Mouse (Mus musculus): ENCODE results near the gene Apod. TPM values are rescaled to one million over a fixed set of nuclear protein-coding genes. Genes with fewer than 3 reads are reported as not detected.

Gene Apod
- polyA plus RNA-seq, 1 experiment from 2014 or later: 0.27 TPM

DNA sequence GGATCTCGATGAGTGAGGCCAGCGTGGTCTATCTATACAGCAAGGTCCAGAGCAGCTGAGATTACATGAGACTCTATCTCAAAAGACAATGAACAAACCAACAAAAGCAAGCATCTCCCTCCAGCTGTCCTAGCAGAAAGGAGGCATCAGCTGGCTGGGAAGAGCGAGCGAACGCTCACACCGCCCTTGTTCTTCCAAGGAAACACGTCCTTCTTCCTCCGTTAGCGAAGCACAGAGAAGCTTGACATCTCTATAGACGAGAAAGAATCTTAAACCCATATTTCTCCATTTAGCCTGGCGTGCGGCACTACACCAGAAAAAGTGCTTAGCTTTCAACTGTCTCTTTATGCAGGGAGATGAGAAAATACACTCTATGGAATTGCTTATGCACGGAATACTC lies 65.9 kb downstream of the Apod start:
- H3K4me3 ChIP-seq: no peak overlapping the region
- peaks cover 16% of the 10 kb centered on the region for H3K36me3 ChIP-seq
- ATAC-seq (ENCODE audit: insufficient number of reproducible peaks, low FRiP score): no peak
- H3K4me1 ChIP-seq (replicated peaks): no peaks in the 10 kb centered on the region
- no peaks in the 10 kb centered on the region for H3K27me3 ChIP-seq (replicated peaks)
- 94% methylated on average over 13 of the region's 13 CpGs for WGBS
- no peaks in the 10 kb centered on the region for H3K9me3 ChIP-seq (replicated peaks)
- no peak overlapping the region for H3K4me2 ChIP-seq
- no peak overlapping the region for H3K27ac ChIP-seq (ENCODE audit: poor library complexity, severe bottlenecking)
- H3K9ac ChIP-seq: no peak overlapping the region

DNA sequence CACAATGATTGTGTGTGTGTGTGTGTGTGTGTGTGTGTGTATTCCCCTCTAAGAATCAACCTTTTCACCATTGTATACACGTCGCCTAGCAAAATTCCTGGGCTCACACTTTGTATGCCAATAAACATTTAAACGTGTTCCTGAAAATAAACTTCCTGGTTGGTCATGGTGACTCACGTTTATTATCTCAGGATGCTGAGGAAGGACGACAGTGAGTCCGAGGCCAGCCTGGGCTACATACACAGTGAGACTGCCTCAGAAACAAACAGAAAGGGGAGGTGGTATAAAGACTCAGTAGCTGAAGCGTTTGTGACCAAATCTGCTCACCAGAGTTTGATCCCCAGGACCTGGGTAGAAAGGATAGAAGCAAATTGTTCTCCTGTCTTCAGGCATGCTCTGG lies 67.2 kb downstream of the Apod start:
- Histone ChIP-seq H3K27me3 (replicated peaks) (no peaks in the 10 kb centered on the region), H3K4me1 (replicated peaks) (no peaks in the 10 kb centered on the region), H3K4me3 (no peak overlapping the region), H3K9me3 (replicated peaks) (no peaks in the 10 kb centered on the region), H3K4me2 (no peak overlapping the region), H3K27ac (ENCODE audit: poor library complexity, severe bottlenecking) (no peak overlapping the region), H3K36me3 (peaks cover 11% of the 10 kb centered on the region; the same call in 1 of the 2 replicates), H3K9ac (no peak overlapping the region)
- ATAC-seq (ENCODE audit: insufficient number of reproducible peaks, low FRiP score): no peak
- WGBS: 72% methylated on average over 7 of the region's 7 CpGs

Small RNA genes lying within 50 kb of the gene (microRNA-seq; reads per million reads assigned to microRNA genes)
- gene Gm27415: not detected

Other genes with a start within 250 kb of the Apod start
- 12.9 and 13.7 TPM in 2 replicates for gene Xxylt1, start 233.4 kb downstream of the Apod start, polyA plus RNA-seq (2016; fragmentation: Nextera tagmentation; extraction: Ambion mirVana)
- gene Acap2, start 113.6 kb downstream of the Apod start, polyA plus RNA-seq (2016; fragmentation: Nextera tagmentation; extraction: Ambion mirVana): 17.0 and 18.0 TPM in 2 replicates
- gene Ppp1r2, start 39.5 kb downstream of the Apod start, polyA plus RNA-seq (2016; fragmentation: Nextera tagmentation; extraction: Ambion mirVana): 97.2 and 103 TPM in 2 replicates
- gene Bdh1, start 107.5 kb upstream of the Apod start, polyA plus RNA-seq (2016; fragmentation: Nextera tagmentation; extraction: Ambion mirVana): 12.5 and 15.6 TPM in 2 replicates